Mouse (Mus musculus) adrenal gland, adult (tissue): ENCODE results near the gene Ankrd13d.

Experiments used
- DNase-seq, 2 experiments: peaks; one replicate each; pipeline ENCODE4 v3.0.0; 2022 to 2023; ENCODE audit warnings: low spot score in 1 of 2; ENCODE audit not compliant: inconsistent age in 2 of 2

Gene Ankrd13d

DNA sequence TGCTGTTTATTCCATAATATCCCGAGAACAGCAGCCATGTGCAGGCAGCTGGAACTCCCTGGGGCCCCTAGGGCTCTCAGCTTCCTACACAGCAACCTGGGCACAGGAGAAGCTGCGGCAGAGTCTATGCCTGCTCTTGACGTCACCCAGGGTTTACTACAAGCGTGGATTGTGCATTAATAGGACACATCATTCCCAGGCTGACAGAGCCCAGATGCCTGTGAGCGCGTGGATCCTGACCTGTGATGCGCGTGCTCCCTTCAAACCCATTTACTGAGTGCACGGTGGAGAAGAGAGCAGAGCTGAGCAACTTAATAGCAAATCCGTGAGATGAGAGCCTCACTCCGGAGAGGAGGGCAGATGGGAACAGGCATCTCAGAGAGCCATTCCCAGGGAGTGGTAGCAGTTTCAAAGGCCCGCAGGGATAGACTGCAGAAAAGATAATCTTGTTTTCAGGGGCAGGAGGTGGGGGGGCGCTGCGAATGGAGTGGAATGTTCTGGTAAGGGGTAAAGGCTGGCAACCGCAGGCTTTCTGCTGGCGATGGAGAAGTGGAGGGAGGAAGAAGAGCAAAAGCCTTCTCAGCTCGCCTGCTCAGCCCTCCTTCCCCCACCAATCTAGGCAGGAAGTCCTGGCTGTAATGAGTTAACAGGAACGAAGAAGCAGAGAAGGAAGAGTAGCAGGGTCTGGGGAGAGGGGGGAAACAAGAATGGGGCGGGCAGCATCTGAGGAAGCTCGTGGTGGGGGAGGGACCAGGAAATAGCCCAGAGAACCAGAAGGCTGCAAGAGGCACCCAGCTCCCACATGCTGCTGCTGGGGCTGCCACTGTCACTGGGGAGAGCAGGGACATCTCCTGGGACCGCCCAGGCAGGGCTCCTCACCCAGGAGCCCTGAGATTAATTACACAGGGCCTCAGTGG, 19.1 kb upstream of the Ankrd13d start:
- peak; percentile 48 to 65 for DNase-seq

DNA sequence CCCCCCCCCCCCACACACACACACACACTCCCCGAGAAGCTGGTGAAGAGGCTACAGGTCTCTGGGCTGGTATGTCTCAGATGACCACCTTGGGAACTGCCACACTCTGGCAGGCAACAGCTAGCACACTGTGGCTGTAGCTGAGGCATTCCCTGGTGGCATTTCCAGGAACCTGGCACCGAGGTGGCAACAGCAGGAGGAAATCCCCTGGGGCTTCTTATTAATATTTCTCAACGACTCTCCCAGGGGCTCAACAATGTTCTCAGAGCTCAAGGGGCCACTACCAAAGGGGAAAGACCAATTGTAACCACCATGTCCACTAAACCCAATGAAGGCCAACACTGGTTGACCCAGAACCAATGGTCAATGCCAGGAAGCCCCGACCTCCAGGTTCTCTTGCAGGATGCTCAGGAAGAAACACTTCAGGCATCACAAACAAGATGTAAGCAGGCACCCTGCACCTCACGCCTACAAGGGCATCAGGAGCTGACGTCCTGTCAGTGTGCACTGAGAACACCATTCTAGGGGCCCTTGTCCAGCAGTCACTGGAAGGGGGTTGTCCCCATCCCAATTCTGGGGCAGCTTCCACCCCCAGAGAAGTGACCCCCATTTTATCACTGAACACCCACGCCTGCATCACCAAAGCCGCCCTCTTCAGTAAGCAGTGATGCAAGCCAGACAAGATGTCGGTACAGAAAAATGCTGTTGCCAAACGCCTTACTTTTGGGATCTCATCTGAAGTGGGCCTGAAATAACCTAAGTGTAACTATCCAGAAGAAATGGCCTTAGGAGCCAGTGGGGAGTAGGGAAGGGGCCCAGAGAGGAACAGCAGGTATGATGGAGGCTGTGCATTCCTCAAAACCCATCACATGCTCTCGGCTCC, 18.2 kb upstream of the Ankrd13d start:
- DNase-seq, result no peak

DNA sequence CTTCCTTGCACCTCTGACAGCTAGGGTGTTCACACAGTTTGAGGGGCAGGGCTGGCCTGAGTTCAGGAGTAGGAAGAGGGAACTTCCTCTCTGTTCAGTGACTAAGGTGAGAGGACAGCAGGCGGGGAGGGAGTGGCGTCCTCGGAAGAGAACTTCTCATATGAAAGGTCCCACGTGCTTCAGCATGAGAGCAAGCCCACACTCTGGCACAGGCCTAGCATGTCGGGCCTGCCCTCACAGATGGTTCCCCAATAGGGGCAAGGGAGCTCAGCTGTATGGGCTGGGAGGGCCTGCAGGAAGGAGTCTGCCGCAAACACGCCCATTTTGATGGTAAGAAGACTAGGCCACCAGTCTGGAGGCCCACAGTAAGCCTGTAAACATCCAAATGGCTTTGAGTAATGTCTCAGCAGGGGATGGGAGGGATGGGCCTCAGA, 17.4 kb upstream of the Ankrd13d start:
- no peak for DNase-seq

DNA sequence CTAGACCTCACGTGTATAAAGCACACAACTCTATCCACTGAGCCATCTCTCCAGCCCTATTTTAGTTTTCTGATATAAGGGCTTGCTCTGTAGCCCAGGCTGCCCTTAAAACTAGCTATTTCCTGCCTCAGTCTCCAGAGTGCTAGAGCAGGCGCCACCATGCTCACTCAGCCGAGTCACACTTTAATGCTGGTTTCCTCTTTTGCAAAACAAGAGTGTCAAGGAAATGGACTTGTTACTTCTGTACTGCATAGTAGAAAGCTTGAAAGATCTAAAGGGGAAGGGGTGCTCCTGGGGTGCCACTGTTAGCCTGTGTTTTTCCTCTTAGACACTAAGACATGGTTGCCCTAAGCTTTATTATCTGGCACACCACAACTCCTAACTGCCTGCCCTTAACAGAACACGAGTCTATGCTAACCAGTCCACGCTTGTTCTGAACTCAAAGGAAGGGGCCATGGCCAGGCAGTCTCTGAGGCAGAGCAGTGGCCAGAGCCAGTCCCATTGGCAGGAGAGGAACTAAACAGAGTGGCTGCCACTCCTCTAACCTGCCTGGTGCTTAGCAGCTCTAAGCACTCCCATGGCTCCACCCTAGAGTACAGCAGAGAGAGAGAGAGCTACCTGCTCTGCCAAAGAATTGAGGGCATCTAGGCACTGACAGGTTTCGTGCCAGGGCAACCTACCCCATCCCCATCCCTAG, 16.8 kb upstream of the Ankrd13d start:
- DNase-seq, result no peak

DNA sequence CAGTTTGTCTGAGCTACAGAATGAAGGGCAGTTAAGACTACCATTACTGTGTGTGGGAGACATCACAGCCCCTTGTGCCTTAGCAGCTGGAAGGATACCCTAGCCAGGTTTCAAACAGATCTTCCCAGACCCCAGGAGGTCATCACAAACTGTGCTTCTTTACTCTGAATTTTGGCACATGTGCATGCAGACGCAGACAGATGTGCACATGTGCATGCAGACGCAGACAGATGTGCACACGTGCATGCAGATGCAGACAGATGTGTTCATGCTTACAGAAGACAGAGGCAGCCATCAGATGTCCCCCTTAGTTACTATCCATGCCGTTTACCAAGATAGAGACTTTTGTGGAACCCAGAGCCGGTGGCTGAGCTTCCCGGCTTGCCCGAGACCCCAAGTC, 16.2 kb upstream of the Ankrd13d start:
- DNase-seq, result no peak

DNA sequence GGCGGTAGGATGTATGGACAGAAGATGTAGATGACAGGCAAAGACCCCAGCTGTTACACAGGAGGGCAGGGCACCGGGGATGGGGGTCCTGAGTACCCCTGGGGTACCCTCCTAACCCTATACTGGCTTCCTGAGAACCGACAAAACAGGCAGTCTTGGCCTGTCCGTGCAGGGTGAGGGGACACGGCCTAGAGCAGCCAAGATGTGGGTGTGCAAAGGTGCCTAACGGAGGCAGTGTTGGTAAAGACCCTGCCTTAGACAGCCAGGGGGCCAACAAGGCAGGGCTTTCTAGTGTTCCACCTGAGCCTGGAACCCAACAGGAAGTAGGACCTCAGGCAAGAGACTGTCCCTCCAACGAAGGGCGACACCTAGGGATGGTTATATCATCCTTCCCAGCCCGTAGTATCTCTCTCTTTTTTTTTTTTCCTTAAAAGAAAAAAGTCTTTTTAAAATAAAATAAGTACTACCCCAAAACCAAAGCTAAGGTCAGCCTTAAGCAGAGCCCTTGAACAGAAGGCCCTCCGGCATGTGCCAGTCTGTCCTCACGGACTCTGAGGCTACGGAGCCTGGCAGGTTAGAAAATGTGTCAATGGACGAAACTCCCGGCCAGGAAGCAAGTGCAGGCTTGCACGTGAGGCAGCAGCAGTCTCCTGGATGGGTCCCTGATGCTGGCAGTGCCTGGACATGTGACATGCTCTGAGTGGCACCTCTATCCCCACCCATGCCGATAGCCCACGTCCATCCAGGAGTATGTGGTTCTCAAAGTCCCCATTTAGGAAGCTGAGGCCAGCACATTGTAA, 15.6 kb upstream of the Ankrd13d start:
- DNase-seq, result no peak

DNA sequence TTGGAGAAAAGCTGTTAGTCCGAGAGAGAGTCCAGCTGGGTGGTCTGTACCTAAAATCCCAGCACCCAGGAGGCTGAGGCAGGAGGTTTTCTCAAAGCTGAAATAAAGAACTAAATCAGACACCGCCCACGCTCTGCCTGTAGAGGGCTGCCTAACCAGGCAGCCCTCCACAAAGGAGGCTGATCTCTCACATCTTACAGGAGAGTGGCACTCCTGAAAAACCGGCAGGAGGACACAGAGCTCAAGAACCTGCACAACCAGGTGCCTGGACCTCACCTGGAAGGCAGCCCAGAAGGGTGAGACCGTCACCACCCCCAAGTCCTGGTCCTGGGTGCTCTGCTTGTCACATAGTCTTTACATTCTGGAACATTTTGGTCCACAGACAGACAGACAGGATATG, 14.9 kb upstream of the Ankrd13d start:
- DNase-seq, result no peak

DNA sequence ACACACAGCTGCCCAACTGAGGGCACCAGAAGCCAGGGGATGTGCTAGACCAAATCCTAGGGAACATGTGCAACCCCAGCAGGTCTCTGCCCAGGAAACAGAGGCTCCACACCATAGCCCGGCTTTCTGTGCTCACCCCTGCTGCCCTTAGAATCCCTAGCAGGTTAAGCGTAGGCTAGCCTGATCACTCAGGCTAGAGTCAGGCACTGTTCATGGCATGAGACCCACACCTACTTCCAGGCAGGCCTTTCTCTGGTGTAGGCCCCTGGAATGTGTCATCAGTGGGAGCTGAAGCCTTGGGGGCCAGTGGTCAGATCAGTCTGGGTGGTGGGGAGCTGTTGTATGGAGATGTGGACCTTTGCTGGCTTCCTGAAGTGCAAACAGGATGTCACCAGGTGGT, 13.7 kb upstream of the Ankrd13d start:
- no peak for DNase-seq

DNA sequence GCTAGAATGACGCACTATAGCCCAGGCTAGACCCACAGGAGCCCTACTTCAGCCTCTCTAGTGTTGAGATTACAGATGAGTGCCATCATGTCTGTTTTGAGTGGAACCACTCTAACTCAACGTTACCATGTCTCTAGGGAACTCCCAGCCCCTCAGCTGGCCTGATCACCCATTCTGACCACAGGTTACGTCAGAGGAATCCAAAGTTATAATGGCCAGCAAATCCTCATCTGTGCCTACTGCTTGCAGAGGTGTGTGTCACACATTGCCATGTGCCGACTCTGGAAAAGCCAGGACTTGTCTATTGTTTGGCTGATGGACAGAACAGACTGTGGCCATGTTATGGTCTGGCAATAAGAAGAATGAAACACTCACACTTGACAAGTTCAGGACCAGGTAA, 12.5 kb upstream of the Ankrd13d start:
- no peak for DNase-seq

DNA sequence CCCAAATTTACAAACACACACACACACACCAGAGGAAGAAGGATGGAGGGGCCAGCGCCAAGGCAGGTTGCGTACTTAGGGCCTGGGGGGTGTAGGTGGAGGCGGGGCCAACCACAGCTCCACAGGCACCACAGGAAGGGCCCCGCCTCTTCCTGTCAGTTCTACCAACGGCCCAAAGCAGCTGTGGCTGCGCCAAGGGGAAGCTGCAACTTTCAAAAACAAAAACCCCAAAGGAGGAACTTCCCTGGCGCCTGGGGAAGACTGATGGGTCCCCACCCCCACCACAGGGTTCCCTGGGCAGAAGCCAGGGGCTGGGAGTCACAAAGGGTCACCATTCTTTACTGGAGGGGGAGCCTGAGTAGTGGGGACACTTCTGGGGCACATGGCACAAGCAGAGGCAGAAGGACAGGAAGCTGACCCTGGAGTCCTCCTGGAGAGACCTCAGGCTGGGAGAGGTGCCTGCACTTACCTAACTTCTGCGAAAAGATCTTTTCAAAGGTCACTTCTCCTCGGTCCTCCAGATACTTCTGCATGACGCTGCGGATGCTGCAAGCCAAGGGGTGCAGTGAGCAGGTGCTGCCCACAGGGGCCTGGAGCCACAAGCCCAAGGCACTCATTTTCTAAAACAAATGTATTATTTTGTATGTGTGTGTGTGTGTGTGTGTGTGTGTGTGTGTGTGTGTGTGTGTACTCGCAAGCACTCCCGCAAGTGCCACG, 11.6 kb upstream of the Ankrd13d start:
- DNase-seq, result peak; percentile 67 to 80

DNA sequence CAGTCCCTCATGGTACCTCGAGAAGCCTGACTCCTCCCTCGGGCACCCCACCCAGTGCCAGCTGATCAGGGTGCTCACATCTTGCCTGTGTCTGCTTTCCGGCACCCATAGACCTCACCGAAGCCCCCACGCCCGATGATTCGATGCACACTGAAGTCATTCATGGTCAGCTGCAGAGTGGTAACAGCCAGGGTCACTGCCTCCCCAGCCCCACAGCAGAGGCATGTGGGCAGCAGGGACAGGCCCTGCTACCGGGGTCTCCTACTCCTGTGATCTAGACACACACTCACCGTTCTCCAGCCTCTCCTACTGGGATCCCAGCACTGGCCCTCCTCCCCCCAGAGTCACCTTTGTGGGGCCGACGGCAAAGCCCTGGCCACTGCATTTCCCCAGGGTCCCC, 8.2 kb upstream of the Ankrd13d start:
- no peak for DNase-seq

DNA sequence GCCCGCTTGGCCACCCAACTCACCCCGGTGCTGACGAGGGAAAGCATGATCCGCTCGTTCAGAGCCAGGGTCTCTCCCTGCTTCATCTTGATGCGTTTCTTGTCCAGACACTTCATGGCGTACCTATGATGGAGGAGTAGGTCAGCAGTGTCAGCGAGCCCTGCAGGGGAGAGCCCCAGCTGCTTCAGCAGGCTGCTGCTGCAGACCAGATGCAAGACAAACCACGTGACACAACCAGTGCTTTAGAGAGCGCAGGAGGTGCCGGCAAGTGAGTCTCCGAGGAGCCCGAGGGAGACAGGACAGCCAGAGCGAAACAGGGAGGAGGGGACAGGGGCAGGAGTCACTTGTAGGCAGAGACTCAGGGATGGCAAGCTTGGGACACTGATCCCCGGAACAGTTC, 7.8 kb upstream of the Ankrd13d start:
- DNase-seq, result no peak

DNA sequence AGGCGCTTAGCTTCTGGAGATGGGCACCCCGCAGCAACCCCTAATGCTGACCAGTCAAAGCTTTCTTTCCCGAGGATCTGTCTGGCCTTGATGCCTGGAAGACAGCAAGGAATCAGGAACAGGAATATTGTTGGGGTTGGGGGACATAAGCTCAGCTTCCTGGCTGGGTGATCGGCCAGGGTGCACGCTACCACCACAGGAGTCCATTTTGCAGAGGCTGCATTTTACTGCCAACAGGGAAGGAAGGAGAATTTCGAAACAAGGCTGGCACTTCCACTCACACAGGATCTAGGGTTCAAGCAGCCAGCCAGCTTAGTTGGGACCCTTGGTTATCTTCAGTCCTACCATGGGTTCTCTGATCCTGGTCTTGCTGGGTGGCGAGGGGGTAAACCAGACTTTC, 716 bp upstream of the Ankrd13d start:
- DNase-seq, result peak in 1 of 2 experiments; percentile 57

DNA sequence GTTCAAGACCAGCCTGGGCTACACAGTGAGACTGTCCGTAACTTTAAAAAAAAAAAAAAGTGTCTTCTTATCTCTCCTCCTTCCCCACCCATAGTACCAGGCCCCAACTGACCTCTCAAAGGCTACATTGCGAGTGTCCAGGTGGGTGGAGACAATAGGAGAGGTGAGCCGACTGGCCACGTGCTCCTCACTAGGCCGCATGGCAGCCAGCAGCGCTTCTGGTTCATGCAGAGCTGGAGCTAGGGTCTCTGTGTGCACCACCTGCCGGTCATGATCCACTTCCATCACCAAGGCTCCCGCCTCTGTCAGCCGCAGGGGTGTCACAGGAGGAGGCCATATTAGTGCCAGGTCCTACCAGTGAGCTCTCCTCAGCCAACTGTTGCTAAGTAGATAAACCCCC, 2.5 kb downstream of the Ankrd13d start:
- DNase-seq, result no peak

DNA sequence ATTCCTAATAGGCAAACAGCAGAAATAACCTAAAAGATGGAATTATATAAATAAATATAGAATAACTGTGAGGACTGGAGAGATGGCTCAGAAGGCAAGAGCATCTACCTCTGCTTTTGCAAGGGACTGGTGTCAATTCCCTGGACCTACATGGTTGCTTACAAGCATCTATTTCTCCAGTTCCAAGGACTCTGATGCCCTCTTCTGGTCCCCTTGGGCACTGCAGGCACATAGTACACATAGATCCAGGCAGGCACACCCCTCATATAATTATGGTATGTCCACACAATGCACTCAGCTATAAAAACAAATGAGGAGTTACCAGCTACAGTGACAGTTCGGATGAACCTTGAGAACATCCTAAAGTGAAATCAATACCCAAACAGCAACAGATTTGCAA, 3.5 kb downstream of the Ankrd13d start:
- no peak for DNase-seq

DNA sequence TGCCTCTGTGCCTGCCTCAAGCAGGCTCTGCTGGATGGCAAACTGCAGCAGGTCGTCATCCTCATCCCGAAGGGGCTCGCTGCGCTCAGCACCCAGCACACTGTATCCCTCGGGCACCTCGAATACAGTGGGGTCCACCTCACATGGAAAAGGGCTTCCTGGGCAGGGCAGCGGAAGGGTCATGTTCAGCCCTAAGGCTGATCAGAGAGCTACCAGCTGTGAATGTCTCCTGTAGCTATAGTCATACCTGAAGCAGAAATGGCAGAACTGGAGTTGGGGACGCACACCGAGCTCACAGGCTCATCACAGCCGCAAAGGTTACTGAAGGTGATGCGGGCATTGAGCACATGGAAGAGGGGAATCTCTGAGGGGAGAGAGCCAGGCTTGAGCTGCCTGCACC, 12.0 kb downstream of the Ankrd13d start:
- no peak for DNase-seq

DNA sequence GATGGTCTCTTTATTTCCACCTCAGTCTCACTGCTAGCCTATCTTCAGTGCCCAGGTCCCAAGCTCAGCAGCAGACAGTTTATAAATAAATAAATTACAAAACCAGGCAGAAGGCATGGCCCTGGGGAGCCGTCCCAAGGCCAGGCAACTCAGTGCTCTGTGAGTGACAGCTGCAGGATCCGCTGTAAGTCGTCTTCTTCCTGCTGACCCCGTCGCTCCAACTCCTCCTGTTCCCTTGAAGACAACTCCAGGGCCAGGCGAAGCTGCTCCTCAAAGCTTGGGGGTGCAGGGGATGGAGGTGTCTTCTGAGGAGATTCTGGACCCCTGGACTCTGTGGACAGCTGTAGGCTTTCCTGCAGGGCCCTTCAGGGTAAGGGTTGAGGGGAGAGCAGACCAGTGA, 12.8 kb downstream of the Ankrd13d start:
- peak; percentile 65 to 83 for DNase-seq

DNA sequence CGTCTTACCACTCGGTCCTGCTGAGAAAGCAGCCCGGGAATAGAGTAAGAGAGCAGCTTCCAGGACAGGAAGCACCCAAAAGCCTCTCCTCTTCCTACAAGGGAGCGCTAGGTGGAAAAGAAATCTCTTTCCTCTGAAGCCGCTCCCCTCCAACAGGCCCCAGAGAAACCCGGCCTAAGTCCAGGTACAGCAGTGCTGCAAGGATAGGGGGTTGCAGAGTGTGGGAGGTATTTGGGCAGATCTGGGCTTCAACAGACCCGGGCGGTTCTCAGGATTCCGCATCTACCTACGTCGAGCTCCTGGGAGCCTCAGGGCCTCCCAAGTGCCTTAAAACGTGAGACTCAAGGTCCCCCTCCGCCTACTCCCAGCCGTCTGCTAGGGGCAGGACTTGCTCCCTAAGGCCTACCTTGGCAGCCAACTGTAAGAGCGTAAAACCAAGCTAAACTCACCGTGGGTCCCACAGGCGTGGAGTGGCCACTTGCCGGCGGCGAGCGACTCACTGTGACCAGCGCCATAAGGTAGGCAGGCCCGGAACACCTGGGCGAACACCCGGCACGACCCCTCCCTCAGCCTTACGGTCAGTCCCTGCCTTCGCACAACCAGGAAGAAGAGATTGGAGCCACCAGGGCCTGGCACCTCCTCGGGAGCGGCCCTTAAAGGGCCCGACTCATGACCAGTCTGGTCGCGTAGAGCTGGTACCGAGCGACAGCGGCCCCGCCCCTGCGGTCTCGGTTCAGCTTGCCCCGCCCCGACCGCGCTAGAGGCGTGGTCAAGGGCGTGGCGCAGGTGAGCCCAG, 14.2 kb downstream of the Ankrd13d start, which contains the start of gene Ssh3:
Gene Ssh3 (minus strand): TSS at position 615 of the 796 bp plus-strand sequence.
- peak; percentile 87 to 94 for DNase-seq

DNA sequence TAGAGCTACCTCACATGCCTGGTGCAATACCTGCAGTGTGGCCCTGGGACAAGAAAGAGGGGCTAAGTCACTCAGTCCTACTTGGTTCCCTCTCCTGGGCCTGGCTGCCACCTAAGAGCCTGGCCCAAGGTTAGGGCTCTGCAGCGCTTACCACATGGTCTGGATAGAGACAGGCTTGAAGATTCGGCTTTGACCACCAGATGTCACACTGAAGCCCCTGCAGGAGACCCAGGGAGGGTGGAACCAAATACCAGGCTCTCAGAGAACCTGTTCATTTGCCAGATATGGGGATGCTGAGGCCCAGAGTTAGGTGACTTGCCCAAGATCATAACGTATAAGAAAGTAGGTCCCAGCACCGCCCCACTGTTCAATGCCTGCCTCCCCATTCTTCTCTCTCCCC, 17.0 kb downstream of the Ankrd13d start:
- no peak for DNase-seq
